Mouse (Mus musculus) hindbrain, embryonic 11.5 days (tissue): ENCODE results near the gene Fam166a. TPM values are rescaled to one million over a fixed set of nuclear protein-coding genes. Genes with fewer than 3 reads are reported as not detected.
A peak's percentile ranks its signal among the peaks of the same experiment; 100 is the strongest.

Experiments used
- ATAC-seq: fragments of 200-750 bp; cut with Nextera tagmentation; 2 replicates; pipeline ENCODE4 v1.8.0; 2017; ENCODE audit warnings: mild to moderate bottlenecking, moderate TSS enrichment, moderate library complexity; ENCODE audit not compliant: low FRiP score
- DNase-seq: peaks from one replicate; pipeline ENCODE4 v3.0.0-alpha.2; 2015; ENCODE audit warnings: low spot score
- H3K27ac ChIP-seq: fragments of 300-500 bp; sonication (generic); 2 replicates; pipeline ENCODE4 v1.5.1; 2014; ENCODE audit warnings: mild to moderate bottlenecking, low read depth, low read length
- H3K27me3 ChIP-seq: fragments of 300-500 bp; sonication (generic); 2 replicates; pipeline ENCODE4 v1.6.1; 2014; ENCODE audit warnings: mild to moderate bottlenecking, low read length, moderate library complexity, mixed read lengths; ENCODE audit not compliant: control insufficient read depth, insufficient read depth
- H3K36me3 ChIP-seq: fragments of 300-500 bp; sonication (generic); 2 replicates; pipeline ENCODE4 v1.6.1; 2014; ENCODE audit warnings: mild to moderate bottlenecking, low read length, moderate library complexity, mixed read lengths; ENCODE audit not compliant: control insufficient read depth, insufficient read depth
- H3K4me1 ChIP-seq: fragments of 300-500 bp; sonication (generic); replicated peaks from 2 replicates; pipeline ENCODE4 v1.6.1; 2014; ENCODE audit warnings: low read length, mixed read lengths; ENCODE audit not compliant: control insufficient read depth, insufficient read depth
- H3K4me2 ChIP-seq: fragments of 300-500 bp; sonication (generic); replicated peaks from 2 replicates; pipeline ENCODE4 v1.6.1; 2014; ENCODE audit warnings: mild to moderate bottlenecking, low read depth, low read length
- H3K4me3 ChIP-seq: fragments of 300-500 bp; sonication (generic); 2 replicates; pipeline ENCODE4 v1.5.1; 2014; ENCODE audit warnings: low read depth, low read length
- H3K9ac ChIP-seq: fragments of 300-500 bp; sonication (generic); 2 replicates; pipeline ENCODE4 v1.6.1; 2014; ENCODE audit warnings: low read depth, low read length
- H3K9me3 ChIP-seq: fragments of 300-500 bp; sonication (generic); 2 replicates; pipeline ENCODE4 v1.6.1; 2016; ENCODE audit warnings: low read length; ENCODE audit not compliant: control insufficient read depth
- WGBS: fragments of 180-500 bp; shearing (Covaris S2); extraction: QIAGEN DNeasy Blood & Tissue Kit; methylation state at CpG from one replicate; pipeline ENCODE4 v1.1.7; 2014; 5-methylcytosine and 5-hydroxymethylcytosine counted together
- polyA plus RNA-seq: library from polyadenylated mRNA; unstranded; fragments of >200 nt; fragmentation: Nextera tagmentation; extraction: Ambion mirVana; gene quantifications from 2 replicates; pipeline ENCODE4 v1.2.1, GENCODE M21; 2014

Gene Fam166a
- polyA plus RNA-seq, 1 experiment from 2014 or later: not detected

- Histone ChIP-seq H3K36me3 (no peaks in the 10 kb centered on the region), H3K4me1 (peaks cover 2% of the 10 kb centered on the region; the same call in 1 of the 2 replicates), H3K27ac (no peak overlapping the region), H3K9ac (no peak overlapping the region), H3K9me3 (no peaks in the 10 kb centered on the region), H3K27me3 (peaks cover 24% of the 10 kb centered on the region), H3K4me3 (no peak overlapping the region), H3K4me2 (no peak overlapping the region)
- ATAC-seq: peak; percentile 73
- 2% methylated on average over 6 of the region's 6 CpGs for WGBS
- DNase-seq: peak; percentile 92
Observed at GRCm38 (mm10) chr2:25193330-25193770, 25.2 kb upstream of the Fam166a start.

GRCm38 (mm10) chr2:25194006-25194405, 24.5 kb upstream of the Fam166a start:
- H3K4me3 ChIP-seq: no peak overlapping the region
- no peaks in the 10 kb centered on the region for H3K36me3 ChIP-seq
- no peak overlapping the region for H3K27ac ChIP-seq
- H3K9me3 ChIP-seq: no peaks in the 10 kb centered on the region
- WGBS: 74% methylated on average over 5 of the region's 5 CpGs
- H3K4me1 ChIP-seq: peaks cover 2% of the 10 kb centered on the region; the same call in 1 of the 2 replicates
- H3K9ac ChIP-seq: no peak overlapping the region
- DNase-seq (no peak), ATAC-seq (no peak)
- H3K27me3 ChIP-seq: peaks cover 24% of the 10 kb centered on the region
- H3K4me2 ChIP-seq: no peak overlapping the region

- Histone ChIP-seq H3K4me3 (no peak overlapping the region), H3K27ac (no peak overlapping the region)
- 82% methylated on average over 17 of the region's 17 CpGs for WGBS
Observed at GRCm38 (mm10) chr2:25194486-25195171, 23.9 kb upstream of the Fam166a start.

GRCm38 (mm10) chr2:25195211-25196156, 23.1 kb upstream of the Fam166a start:
- Histone ChIP-seq H3K9ac (no peak overlapping the region), H3K27me3 (peaks cover 24% of the 10 kb centered on the region), H3K4me1 (peaks cover 2% of the 10 kb centered on the region; the same call in 1 of the 2 replicates), H3K27ac (no peak overlapping the region), H3K9me3 (no peaks in the 10 kb centered on the region), H3K36me3 (peaks cover 2% of the 10 kb centered on the region; the same call in 1 of the 2 replicates), H3K4me3 (peak overlapping the region; percentile 6), H3K4me2 (peak overlapping the region; percentile 8; the same call in 1 of the 2 replicates)
- 19% methylated on average over 55 of the region's 55 CpGs for WGBS
- no peak; the same call in 1 of the 2 replicates for ATAC-seq
- DNase-seq: no peak

More at GRCm38 (mm10) chr2:25194486-25195171, 23.9 kb upstream of the Fam166a start:
- Histone ChIP-seq H3K4me1 (peaks cover 2% of the 10 kb centered on the region; the same call in 1 of the 2 replicates), H3K9ac (no peak overlapping the region), H3K9me3 (no peaks in the 10 kb centered on the region), H3K36me3 (no peaks in the 10 kb centered on the region), H3K4me2 (no peak overlapping the region), H3K27me3 (peaks cover 24% of the 10 kb centered on the region)
- ATAC-seq: no peak
- DNase-seq: no peak

- H3K4me2 ChIP-seq: peak within 1 kb of the TSS; percentile 8; the same call in 1 of the 2 replicates
- ATAC-seq: no peak
- H3K9ac ChIP-seq: no peak within 1 kb of the TSS
- peaks cover 7% of the 10 kb centered on the region; the same call in 1 of the 2 replicates for H3K36me3 ChIP-seq
- peaks cover 24% of the 10 kb centered on the region for H3K27me3 ChIP-seq
- peaks cover 2% of the 10 kb centered on the region; the same call in 1 of the 2 replicates for H3K4me1 ChIP-seq
- peak within 1 kb of the TSS; percentile 6 for H3K4me3 ChIP-seq
- no peak within 1 kb of the TSS for H3K27ac ChIP-seq
- H3K9me3 ChIP-seq: no peaks in the 10 kb centered on the region
- WGBS: 11% methylated on average over 8 of the region's 8 CpGs
- no peak for DNase-seq
Observed at GRCm38 (mm10) chr2:25196172-25196954, 22.2 kb upstream of the Fam166a start, which contains the start of gene Tor4a. Gene Tor4a, minus strand, starts transcription at chr2:25196886.

- Histone ChIP-seq H3K36me3 (peaks cover 7% of the 10 kb centered on the region; the same call in 1 of the 2 replicates), H3K9ac (no peak overlapping the region), H3K9me3 (no peaks in the 10 kb centered on the region), H3K4me3 (no peak overlapping the region), H3K27me3 (peaks cover 24% of the 10 kb centered on the region), H3K4me2 (no peak overlapping the region), H3K4me1 (peaks cover 2% of the 10 kb centered on the region; the same call in 1 of the 2 replicates), H3K27ac (no peak overlapping the region)
- DNase-seq (no peak), ATAC-seq (no peak)
- WGBS: 23% methylated on average over 2 of the region's 2 CpGs
Observed at GRCm38 (mm10) chr2:25197191-25197590, 21.4 kb upstream of the Fam166a start.

- H3K4me1 ChIP-seq: peaks cover 2% of the 10 kb centered on the region; the same call in 1 of the 2 replicates
- ATAC-seq (no peak), DNase-seq (no peak)
- H3K36me3 ChIP-seq: peaks cover 7% of the 10 kb centered on the region; the same call in 1 of the 2 replicates
- H3K4me2 ChIP-seq: no peak overlapping the region
- H3K27ac ChIP-seq: no peak overlapping the region
- H3K4me3 ChIP-seq: no peak overlapping the region
- no peaks in the 10 kb centered on the region for H3K9me3 ChIP-seq
- H3K27me3 ChIP-seq: peaks cover 24% of the 10 kb centered on the region
- H3K9ac ChIP-seq: no peak overlapping the region
Observed at GRCm38 (mm10) chr2:25197946-25198345, 20.6 kb upstream of the Fam166a start.

- DNase-seq: no peak
- peaks cover 10% of the 10 kb centered on the region; the same call in 1 of the 2 replicates for H3K36me3 ChIP-seq
- WGBS: 100% methylated on average over 2 of the region's 2 CpGs
Observed at GRCm38 (mm10) chr2:25200631-25201030, 17.9 kb upstream of the Fam166a start.

More at GRCm38 (mm10) chr2:25200631-25201030, 17.9 kb upstream of the Fam166a start:
- Histone ChIP-seq H3K9me3 (no peaks in the 10 kb centered on the region), H3K9ac (no peak overlapping the region), H3K4me3 (no peak overlapping the region), H3K4me1 (no peaks in the 10 kb centered on the region), H3K27me3 (peaks cover 12% of the 10 kb centered on the region), H3K4me2 (no peak overlapping the region), H3K27ac (no peak overlapping the region)
- no peak for ATAC-seq
